Mouse (Mus musculus) layer of hippocampus, postnatal 14 days (tissue): ENCODE measurements around the gene Rhox4a. TPM values are rescaled to one million over a fixed set of nuclear protein-coding genes. Genes with fewer than 3 reads are reported as not detected.
"Not testable (repeated sequence)": the region's sequence is repeated elsewhere in the genome, so short reads cannot be mapped to it uniquely, and the experiment has no call there.

ENCODE experiments used
- DNase-seq, 2 experiments: peaks; one replicate each; pipeline ENCODE4 v3.0.0; 2021 to 2022; ENCODE audit warnings: low spot score in 2 of 2, mixed read lengths in 1 of 2
- long read RNA-seq, 2 experiments: library from polyadenylated mRNA; stranded (forward); transcript quantifications; one replicate each; pipeline ENCODE4 v2.0.0; 2021
- total RNA-seq, 2 experiments: library from RNA; stranded (reverse); gene quantifications; 2 replicates each; pipeline ENCODE4 v1.2.3; 2021

Gene Rhox4a
- total RNA-seq, result not detected
- long read RNA-seq, experiment 1, result 0 reads
- long read RNA-seq, experiment 2, result 0 reads

GRCm38 (mm10) chrX:37265038-37265437, at the start of gene Rhox4a:
Gene Rhox4a (plus strand): TSS chrX:37265338.
- DNase-seq, result not testable (repeated sequence)

- DNase-seq, result not testable (repeated sequence)
These were observed 43.0 kb upstream of the Rhox4a start, which contains the start of gene Rhox1 for GRCm38 (mm10) chrX:37222158-37222557. Gene Rhox1 (minus strand): TSS chrX:37222258.

- not testable (repeated sequence) for DNase-seq
These were observed 20.5 kb upstream of the Rhox4a start, which contains the start of gene Rhox2a for GRCm38 (mm10) chrX:37244676-37245075. Gene Rhox2a (plus strand): TSS chrX:37244976.

- not testable (repeated sequence) for DNase-seq
These were observed 15.5 kb upstream of the Rhox4a start, which contains the start of gene Rhox3a for GRCm38 (mm10) chrX:37249619-37250018. Gene Rhox3a (plus strand): TSS chrX:37249919.

Other genes with a start within 250 kb of the Rhox4a start
- not detected for gene Sowahd, start 216.5 kb upstream of the Rhox4a start, total RNA-seq
- 100 to 1,000 TPM; 319 to 320 TPM for gene Rpl39, start 179.9 kb upstream of the Rhox4a start, total RNA-seq
- gene Upf3b, start 155.0 kb upstream of the Rhox4a start, total RNA-seq, result 10 to 100 TPM; 19.1 to 19.3 TPM
- 10 to 100 TPM; 13.0 to 15.5 TPM for gene Nkap, start 138.5 kb upstream of the Rhox4a start, total RNA-seq
- under 1 TPM in 1 of 2 experiments, not detected in 1; 0.18 TPM for gene Akap14, start 96.5 kb upstream of the Rhox4a start, total RNA-seq
- gene Ndufa1, start 74.2 kb upstream of the Rhox4a start, total RNA-seq, result 100 to 1,000 TPM; 257 to 290 TPM
- gene Rnf113a1, start 74.1 kb upstream of the Rhox4a start, total RNA-seq, result 1 to 10 TPM; 7.4 to 8.3 TPM
- not detected for gene Gm9, start 54.3 kb upstream of the Rhox4a start, total RNA-seq
- not detected for gene Rhox1, start 43.1 kb upstream of the Rhox4a start, total RNA-seq
- not detected for gene Rhox2a, start 20.4 kb upstream of the Rhox4a start, total RNA-seq
- gene Rhox3a, start 15.4 kb upstream of the Rhox4a start, total RNA-seq, result not detected
- gene Rhox3a2, start 114.7 kb downstream of the Rhox4a start, total RNA-seq, result not detected
- gene Rhox4a2, start 125.5 kb downstream of the Rhox4a start, total RNA-seq, result not detected
- gene Rhox2b, start 146.7 kb downstream of the Rhox4a start, total RNA-seq, result not detected
- not detected for gene Rhox4b, start 167.2 kb downstream of the Rhox4a start, total RNA-seq
- not detected for gene Rhox2c, start 188.3 kb downstream of the Rhox4a start, total RNA-seq
- gene Rhox3c, start 193.2 kb downstream of the Rhox4a start, total RNA-seq, result not detected
- gene Rhox4c, start 215.0 kb downstream of the Rhox4a start, total RNA-seq, result not detected
- not detected for gene Rhox2d, start 228.1 kb downstream of the Rhox4a start, total RNA-seq
- not detected for gene Rhox4d, start 249.0 kb downstream of the Rhox4a start, total RNA-seq